Mouse (Mus musculus) forebrain, embryonic 10.5 days (tissue): Measurements from ENCODE around the gene Baiap2l2. TPM values are rescaled to one million over a fixed set of nuclear protein-coding genes. Genes with fewer than 3 reads are reported as not detected.

Source experiments
- DNase-seq: peaks from one replicate; pipeline ENCODE4 v3.0.0-alpha.2; 2017; ENCODE audit warnings: low spot score; ENCODE audit errors: extremely low spot score
- H3K27ac ChIP-seq: fragments of 300-500 bp; sonication (generic); 2 replicates; pipeline ENCODE4 v1.5.1; 2016; ENCODE audit warnings: mild to moderate bottlenecking
- H3K27me3 ChIP-seq: fragments of 300-500 bp; sonication (generic); 2 replicates; pipeline ENCODE4 v1.6.1; 2016; ENCODE audit warnings: mild to moderate bottlenecking; ENCODE audit not compliant: poor library complexity, severe bottlenecking
- H3K36me3 ChIP-seq: fragments of 300-500 bp; sonication (generic); replicated peaks from 2 replicates; pipeline ENCODE4 v1.6.1; 2016; ENCODE audit warnings: mild to moderate bottlenecking, moderate library complexity
- H3K4me1 ChIP-seq: fragments of 300-500 bp; sonication (generic); 2 replicates; pipeline ENCODE4 v1.6.1; 2016
- H3K4me3 ChIP-seq: fragments of 300-500 bp; sonication (generic); 2 replicates; pipeline ENCODE4 v1.5.1; 2016; ENCODE audit warnings: mild to moderate bottlenecking, moderate library complexity
- H3K9me3 ChIP-seq: fragments of 300-500 bp; sonication (generic); 2 replicates; pipeline ENCODE4 v1.6.1; 2016; ENCODE audit warnings: mild to moderate bottlenecking, moderate library complexity
- WGBS: fragments of 180-500 bp; shearing (Covaris S2); methylation state at CpG from one replicate; pipeline ENCODE4 v1.1.7; 2016; 5-methylcytosine and 5-hydroxymethylcytosine counted together
- polyA plus RNA-seq: library from polyadenylated mRNA; unstranded; fragments of >200 nt; fragmentation: Nextera tagmentation; extraction: Ambion mirVana; gene quantifications from 2 replicates; pipeline ENCODE4 v1.2.1, GENCODE M21; 2016

Gene Baiap2l2
- polyA plus RNA-seq, 1 experiment from 2014 or later, result 2.2 TPM

DNA sequence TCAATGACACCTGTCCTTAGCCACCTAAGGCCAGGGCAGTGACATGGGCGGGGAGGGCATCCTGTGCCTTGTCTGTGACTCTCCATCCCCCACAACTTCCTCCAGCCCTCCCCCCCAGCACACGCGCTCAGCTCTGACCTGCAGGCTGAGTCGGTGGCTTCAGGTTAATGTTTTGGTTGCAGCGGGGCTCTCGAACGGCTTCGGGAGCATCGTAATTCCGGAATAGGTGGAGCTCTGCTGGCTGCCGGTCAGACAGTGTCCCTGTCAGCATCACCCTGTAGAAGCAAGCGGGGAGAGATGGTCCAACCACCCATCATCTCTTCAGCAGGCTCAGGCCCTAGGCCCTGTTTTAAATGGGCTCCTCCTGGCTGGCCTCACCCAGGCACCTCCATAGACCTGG, 4.1 kb upstream of the Baiap2l2 start:
- Histone ChIP-seq H3K27ac (no peak overlapping the region), H3K27me3 (no peaks in the 10 kb centered on the region), H3K4me3 (no peak overlapping the region), H3K4me1 (0 out of 2 replicates have a peak, but pooled peaks cover 5% of the 10 kb centered on the region), H3K36me3 (peaks cover 35% of the 10 kb centered on the region), H3K9me3 (no peaks in the 10 kb centered on the region)
- WGBS, result 93% methylated on average over 12 of the region's 12 CpGs
- DNase-seq, result no peak

DNA sequence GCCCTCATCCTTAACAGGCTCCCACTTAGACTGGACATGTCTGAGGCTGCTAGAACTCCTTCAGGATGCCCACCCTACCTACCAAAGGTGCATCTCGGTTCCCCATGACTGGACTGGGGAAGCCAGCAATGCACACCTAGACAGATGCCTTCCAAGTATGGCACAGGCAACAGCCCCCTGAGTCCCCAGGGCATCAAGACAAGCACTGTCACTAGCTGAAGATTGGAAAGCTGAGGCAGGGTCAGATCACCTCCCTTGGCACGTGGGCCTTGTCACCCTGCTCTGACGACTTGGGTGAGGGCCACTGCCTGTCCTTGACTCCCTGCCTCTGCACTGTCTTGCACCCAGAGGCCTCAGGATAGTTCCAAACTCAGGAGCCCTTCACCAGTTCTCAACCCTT, 3.0 kb upstream of the Baiap2l2 start:
- WGBS, result 92% methylated on average over 3 of the region's 3 CpGs
- no peak overlapping the region for H3K4me3 ChIP-seq
- H3K27me3 ChIP-seq, result no peaks in the 10 kb centered on the region
- H3K9me3 ChIP-seq, result no peaks in the 10 kb centered on the region
- 0 out of 2 replicates have a peak, but pooled peaks cover 5% of the 10 kb centered on the region for H3K4me1 ChIP-seq
- DNase-seq, result no peak
- H3K36me3 ChIP-seq, result peaks cover 35% of the 10 kb centered on the region
- H3K27ac ChIP-seq, result no peak overlapping the region

DNA sequence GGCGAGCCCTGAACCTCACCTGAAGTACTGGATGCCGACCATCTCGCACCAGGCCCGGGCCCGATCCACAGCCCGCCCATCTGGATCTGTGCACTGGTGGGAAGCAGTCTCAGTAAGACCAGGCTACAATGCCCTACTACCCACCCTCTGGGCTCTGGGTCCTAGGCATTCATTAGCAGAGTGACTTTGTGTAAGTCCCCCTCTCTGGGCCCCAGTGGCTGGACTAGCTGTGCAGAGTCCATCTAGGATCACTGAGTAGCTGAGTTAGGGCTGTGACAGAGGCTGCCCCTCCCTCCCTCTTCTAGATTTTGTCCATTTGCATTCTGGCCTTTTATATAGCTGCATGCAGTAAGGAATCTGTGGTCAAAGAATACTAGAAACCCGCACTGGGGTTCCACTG, 1.8 kb upstream of the Baiap2l2 start:
- no peak overlapping the region for H3K27ac ChIP-seq
- no peaks in the 10 kb centered on the region for H3K9me3 ChIP-seq
- no peak for DNase-seq
- 92% methylated on average over 7 of the region's 7 CpGs for WGBS
- H3K27me3 ChIP-seq, result no peaks in the 10 kb centered on the region
- 0 out of 2 replicates have a peak, but pooled peaks cover 5% of the 10 kb centered on the region for H3K4me1 ChIP-seq
- no peak overlapping the region for H3K4me3 ChIP-seq
- H3K36me3 ChIP-seq, result peaks cover 35% of the 10 kb centered on the region

DNA sequence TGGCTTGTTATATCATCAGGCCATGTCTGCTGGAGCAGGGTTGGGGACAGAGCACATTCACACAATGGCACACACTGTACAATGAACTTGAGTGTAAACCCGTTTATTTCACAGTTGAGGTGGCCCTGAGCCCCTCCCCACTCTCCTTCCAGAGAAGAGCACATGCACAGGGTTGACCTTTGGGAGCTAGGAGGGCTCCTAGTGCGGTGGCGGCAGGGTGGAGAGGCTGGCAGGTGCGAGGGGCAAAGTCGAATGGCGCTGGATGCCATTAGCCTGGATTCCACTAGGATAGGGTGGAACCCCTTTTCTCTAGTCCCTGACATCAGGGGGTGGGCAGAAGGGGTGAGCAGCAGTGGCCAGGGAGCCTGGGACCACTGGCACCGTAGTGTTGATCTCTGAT, 804 bp upstream of the Baiap2l2 start:
- WGBS, result 91% methylated on average over 7 of the region's 7 CpGs
- no peak for DNase-seq
- Histone ChIP-seq H3K4me1 (peaks cover 8% of the 10 kb centered on the region), H3K36me3 (peaks cover 35% of the 10 kb centered on the region), H3K4me3 (no peak overlapping the region), H3K9me3 (no peaks in the 10 kb centered on the region), H3K27me3 (no peaks in the 10 kb centered on the region), H3K27ac (no peak overlapping the region)

DNA sequence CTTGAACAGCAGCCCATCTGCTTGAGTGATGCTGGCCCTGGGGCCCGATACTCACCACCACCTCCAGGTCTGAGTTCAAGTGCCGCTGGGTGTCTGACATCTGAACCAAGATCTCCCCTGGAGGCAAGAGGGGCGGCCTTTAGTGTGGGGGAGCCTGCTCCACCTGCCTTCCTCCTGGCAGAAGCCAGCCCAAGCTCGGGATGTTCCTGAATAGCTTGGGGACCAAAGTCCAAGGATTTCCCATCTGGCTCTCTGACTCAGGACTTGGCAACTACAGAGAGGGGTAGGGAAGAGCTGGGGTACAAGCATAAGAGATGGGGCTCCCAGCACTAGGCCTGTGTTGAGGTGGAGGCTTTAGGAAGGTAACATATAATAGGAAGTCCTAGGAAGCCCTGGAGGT, 2.0 kb downstream of the Baiap2l2 start:
- Histone ChIP-seq H3K27ac (no peak overlapping the region), H3K4me1 (peaks cover 8% of the 10 kb centered on the region), H3K4me3 (no peak overlapping the region), H3K36me3 (peaks cover 23% of the 10 kb centered on the region), H3K9me3 (no peaks in the 10 kb centered on the region), H3K27me3 (no peaks in the 10 kb centered on the region)
- no peak for DNase-seq
- 88% methylated on average over 4 of the region's 4 CpGs for WGBS

DNA sequence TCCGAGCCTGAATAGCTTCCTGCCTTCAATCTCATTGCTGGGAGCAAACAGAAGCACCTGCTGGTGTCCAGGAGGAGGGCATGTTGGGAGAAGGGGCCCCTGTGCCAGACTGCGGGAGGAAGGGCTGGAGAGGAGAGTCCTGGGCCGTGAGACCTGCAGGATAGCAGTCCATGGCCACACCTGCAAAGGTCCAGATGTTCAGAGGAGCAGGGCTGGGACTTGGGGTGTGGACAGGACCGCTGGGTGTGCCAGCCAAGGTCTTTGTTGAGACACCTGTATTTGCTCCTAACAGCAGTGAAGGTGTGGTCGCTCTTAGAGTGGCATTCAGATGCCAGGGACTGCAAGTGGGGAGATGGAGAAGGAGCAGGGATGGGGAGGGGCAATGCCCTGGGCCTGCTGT, 2.9 kb downstream of the Baiap2l2 start:
- no peak for DNase-seq
- Histone ChIP-seq H3K27me3 (no peaks in the 10 kb centered on the region), H3K36me3 (peaks cover 14% of the 10 kb centered on the region), H3K4me3 (no peak overlapping the region), H3K27ac (no peak overlapping the region), H3K4me1 (peaks cover 8% of the 10 kb centered on the region), H3K9me3 (no peaks in the 10 kb centered on the region)
- WGBS, result 86% methylated on average over 5 of the region's 5 CpGs

DNA sequence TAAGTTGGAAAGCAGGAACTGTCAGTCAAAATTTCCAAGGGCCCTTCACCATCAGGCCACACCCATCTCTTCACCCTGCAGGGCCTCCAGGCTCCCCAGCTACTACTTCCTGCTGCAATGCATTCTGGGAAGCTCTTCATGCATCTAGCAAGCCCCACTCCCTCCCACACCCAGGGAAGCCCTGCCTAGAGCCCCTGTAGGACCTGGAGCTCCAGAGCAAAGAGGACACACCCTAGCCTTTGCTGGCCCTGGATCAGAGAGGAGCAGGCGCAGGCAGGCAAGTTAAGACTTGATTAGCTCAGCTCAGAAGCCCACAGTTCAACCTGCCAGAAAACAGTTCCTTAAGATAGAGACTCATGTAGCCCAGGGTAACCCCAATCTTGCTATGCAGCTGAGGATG, 3.9 kb downstream of the Baiap2l2 start:
- 0 out of 2 replicates have a peak overlapping the region, but pooled peaks have one; percentile 15 for H3K27ac ChIP-seq
- peak; percentile 31 for DNase-seq
- no peaks in the 10 kb centered on the region for H3K9me3 ChIP-seq
- H3K36me3 ChIP-seq, result peaks cover 4% of the 10 kb centered on the region; the same call in 1 of the 2 replicates
- peaks cover 8% of the 10 kb centered on the region for H3K4me1 ChIP-seq
- H3K4me3 ChIP-seq, result no peak overlapping the region
- no peaks in the 10 kb centered on the region for H3K27me3 ChIP-seq
- 90% methylated on average over 1 of the region's 1 CpGs for WGBS

DNA sequence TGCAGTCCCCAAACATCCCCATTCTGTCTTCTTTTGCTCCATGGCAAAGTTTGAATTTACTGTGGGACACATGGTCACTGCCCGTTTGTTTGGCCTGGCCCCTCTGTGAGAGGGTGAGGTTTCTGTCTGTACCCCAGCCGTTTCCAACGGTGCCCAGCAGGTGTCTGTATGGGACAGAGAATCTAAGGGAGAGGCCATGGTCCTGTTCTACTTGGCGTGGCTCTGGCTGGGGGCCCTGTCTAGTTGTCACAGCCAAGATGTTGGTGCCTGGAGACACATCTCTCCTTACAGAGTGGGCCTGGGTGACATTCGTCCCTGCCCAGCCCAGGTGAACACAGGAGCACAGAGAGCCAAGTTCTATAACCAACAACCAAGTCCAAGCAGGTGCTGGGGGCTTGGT, 4.5 kb downstream of the Baiap2l2 start:
- no peak overlapping the region for H3K4me3 ChIP-seq
- H3K4me1 ChIP-seq, result peaks cover 8% of the 10 kb centered on the region
- 69% methylated on average over 5 of the region's 5 CpGs for WGBS
- H3K27ac ChIP-seq, result no peak overlapping the region
- H3K36me3 ChIP-seq, result no peaks in the 10 kb centered on the region
- no peaks in the 10 kb centered on the region for H3K9me3 ChIP-seq
- no peak for DNase-seq
- no peaks in the 10 kb centered on the region for H3K27me3 ChIP-seq

DNA sequence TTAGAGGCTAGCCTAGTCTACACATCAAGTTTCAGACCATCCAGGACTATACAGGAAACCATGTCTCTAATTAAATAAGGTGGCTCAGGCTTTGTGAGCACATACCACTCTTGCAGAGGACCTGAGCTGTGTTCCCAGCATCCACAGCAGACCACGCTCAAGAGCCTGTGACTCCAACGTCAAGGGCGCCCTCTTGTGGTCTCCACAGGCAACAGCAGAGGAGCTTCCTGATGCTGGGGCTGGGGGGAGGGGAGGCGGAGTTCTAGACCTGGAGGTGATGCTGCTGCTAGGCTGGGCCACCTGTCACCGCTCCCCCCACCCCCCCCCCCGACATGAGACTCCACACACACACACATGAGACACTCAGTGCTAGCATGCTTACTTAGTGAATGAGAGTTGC, 5.1 kb downstream of the Baiap2l2 start:
- H3K36me3 ChIP-seq, result no peaks in the 10 kb centered on the region
- DNase-seq, result no peak
- no peak overlapping the region for H3K4me3 ChIP-seq
- H3K9me3 ChIP-seq, result no peaks in the 10 kb centered on the region
- WGBS, result 19% methylated on average over 6 of the region's 6 CpGs
- no peak overlapping the region for H3K27ac ChIP-seq
- no peaks in the 10 kb centered on the region for H3K27me3 ChIP-seq
- H3K4me1 ChIP-seq, result peaks cover 4% of the 10 kb centered on the region

DNA sequence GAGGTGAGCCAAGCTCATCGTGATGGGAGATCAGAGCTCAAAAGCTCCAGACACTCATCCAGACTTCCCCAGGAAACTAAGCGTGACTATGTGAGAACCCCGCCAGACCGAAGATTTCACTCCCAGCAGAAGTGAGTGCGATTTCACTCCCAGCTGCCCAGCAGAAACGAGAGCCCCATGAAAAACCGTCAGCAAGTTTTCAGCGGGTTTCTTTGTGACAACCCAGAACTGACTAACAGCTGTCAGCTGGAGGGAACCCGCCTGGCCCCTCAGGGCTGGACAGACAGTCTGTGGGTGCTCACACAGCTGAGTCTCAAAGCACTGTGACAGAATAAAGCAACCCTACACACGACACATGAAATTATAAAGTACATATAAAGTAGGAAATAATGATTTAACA, 7.6 kb downstream of the Baiap2l2 start:
- Histone ChIP-seq H3K4me3 (no peak overlapping the region), H3K27ac (no peak overlapping the region), H3K9me3 (no peaks in the 10 kb centered on the region), H3K27me3 (peaks cover 7% of the 10 kb centered on the region; the same call in 1 of the 2 replicates), H3K36me3 (no peaks in the 10 kb centered on the region), H3K4me1 (peaks cover 6% of the 10 kb centered on the region)
- WGBS, result 75% methylated on average over 10 of the region's 10 CpGs
- DNase-seq, result no peak

DNA sequence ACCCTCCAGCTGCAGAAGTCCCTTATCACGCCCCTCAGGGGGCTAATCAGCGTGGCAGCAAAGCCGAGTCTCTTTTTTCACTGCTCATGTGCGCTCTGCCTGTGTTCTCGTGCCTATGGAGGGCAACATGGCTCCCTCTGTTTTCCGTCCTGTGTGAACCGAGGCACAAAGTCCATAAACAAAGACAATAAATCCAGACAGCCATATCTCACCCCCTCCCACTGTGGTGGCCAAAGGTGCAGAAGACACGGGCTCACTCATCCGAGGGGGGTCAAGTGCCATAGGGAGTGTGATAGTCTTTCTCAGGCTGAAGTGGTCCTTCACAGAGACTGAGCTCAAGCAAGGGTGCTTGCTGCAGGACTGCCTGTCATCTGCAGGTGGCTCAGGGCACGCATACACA, 12.3 kb downstream of the Baiap2l2 start:
- Histone ChIP-seq H3K36me3 (no peaks in the 10 kb centered on the region), H3K27me3 (peaks cover 38% of the 10 kb centered on the region), H3K27ac (no peak overlapping the region), H3K4me3 (no peak overlapping the region), H3K4me1 (peaks cover 23% of the 10 kb centered on the region), H3K9me3 (no peaks in the 10 kb centered on the region)
- 71% methylated on average over 10 of the region's 10 CpGs for WGBS
- DNase-seq, result no peak

DNA sequence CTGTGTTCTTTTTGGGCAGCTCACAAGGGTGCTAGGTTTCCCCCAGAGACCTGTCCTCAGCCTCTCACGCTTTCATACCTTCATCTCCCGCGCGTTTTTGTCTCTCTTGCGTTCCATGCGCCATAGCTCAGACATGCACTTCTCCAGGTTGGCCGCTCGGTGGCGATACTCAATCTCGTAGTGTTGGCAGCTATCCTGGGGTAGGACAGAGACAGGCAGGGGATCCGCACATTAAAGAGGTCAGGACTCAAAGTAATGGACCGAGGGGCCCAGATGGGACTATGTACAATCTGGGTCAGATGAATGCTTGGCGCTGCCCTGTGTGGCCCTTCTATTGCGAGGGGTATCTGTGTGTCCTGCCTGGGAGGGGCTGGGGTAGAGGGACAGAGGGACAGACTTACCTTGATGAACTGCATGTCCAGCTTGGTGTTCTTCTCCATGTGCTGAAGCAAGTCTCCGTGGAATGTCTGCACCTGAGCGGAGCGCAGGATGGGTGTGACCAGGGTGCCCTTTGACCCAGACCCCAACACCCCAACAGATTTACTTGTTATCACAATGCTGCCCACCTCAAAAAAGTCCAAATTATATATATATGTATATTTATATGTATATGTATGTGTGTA, 14.1 kb downstream of the Baiap2l2 start:
- no peaks in the 10 kb centered on the region for H3K36me3 ChIP-seq
- H3K9me3 ChIP-seq, result no peaks in the 10 kb centered on the region
- peaks cover 43% of the 10 kb centered on the region for H3K27me3 ChIP-seq
- DNase-seq, result peak; percentile 75
- WGBS, result 12% methylated on average over 17 of the region's 17 CpGs
- H3K4me3 ChIP-seq, result peak overlapping the region; percentile 59
- H3K4me1 ChIP-seq, result peaks cover 23% of the 10 kb centered on the region
- peak overlapping the region; percentile 82 for H3K27ac ChIP-seq

DNA sequence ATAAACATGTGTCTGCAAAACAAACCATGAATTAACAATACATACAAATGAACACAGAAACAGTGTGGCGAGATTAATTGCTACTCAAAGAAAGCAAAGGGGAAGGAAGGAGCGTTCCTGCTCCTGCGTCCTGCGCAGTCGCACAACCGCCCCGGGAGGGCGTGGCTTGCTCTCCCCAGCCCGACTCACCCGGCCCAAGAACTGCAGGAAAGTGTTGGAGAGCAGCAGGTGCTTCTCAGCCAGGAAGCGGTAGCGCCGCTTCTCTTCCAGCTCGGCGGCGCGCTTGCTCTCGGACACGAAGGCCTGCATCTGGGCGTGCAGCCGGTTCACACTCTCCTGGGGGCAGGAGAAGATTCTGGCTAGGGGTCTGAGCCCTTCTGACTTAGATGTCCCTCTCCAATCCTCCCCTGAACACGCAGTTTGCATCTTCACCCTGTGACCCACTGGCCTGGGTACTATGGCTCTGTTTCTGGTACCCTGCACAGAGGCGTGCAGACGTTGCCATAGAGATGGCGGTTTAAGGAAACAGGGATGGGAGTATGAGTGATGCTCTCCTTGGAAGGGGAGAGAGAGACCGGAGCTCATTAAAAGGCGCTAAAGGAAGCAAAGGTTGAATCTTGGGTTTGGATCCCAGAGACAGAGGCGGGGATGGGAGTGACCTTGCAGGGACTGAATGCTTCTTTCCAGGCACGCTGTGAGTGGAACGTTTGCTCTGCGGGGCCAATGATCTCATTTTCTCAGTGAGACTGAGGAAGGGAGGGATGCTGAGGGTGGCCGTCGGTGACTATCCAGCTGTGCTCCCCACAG, 14.8 kb downstream of the Baiap2l2 start:
- H3K36me3 ChIP-seq, result no peaks in the 10 kb centered on the region
- peak overlapping the region; percentile 59 for H3K4me3 ChIP-seq
- peaks cover 23% of the 10 kb centered on the region for H3K4me1 ChIP-seq
- H3K27me3 ChIP-seq, result peaks cover 43% of the 10 kb centered on the region
- DNase-seq, result peak; percentile 73
- 1% methylated on average over 33 of the region's 33 CpGs for WGBS
- H3K27ac ChIP-seq, result peak overlapping the region; percentile 82
- H3K9me3 ChIP-seq, result no peaks in the 10 kb centered on the region
